Mouse (Mus musculus) adrenal gland, adult 18-20 months (tissue): ENCODE measurements around the gene Homez. TPM values are rescaled to one million over a fixed set of nuclear protein-coding genes. Genes with fewer than 3 reads are reported as not detected.

Experiments
- DNase-seq, 2 experiments: peaks; one replicate each; pipeline ENCODE4 v3.0.0; 2021 to 2022; ENCODE audit warnings: low spot score in 2 of 2
- total RNA-seq, 2 experiments: library from RNA; stranded (reverse); gene quantifications; 1 replicate in 1 of 2; 2 replicates in 1 of 2; pipeline ENCODE4 v1.2.3; 2021

The Homez gene
- total RNA-seq, 2 experiments from 2014 or later = 12.8 to 15.6 TPM

- DNase-seq = peak in 1 of 2 experiments; percentile 29
Measured at GRCm38 (mm10) chr14:54875844-54876538, 5.2 kb upstream of the Homez start.

DNA sequence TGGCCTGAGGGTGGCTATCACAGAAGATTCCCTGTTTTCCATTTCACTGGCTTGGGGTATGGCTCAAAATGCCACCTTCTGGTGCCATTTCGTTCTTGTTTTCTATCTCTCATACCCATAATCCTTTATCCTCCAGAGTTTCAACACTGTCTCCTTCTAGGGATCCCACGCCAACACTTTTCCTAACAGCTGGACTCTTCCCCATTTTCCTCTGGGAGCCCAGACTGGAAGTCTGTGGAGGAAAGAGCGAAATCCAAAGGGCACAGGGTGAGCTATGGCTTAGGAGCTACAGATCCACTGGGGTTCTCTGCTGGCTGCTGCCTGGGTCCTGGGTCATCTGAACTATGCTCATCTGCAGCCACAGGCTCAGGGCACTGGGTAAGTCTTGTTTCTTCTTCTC is 3.4 kb upstream of the Homez start:
- DNase-seq = no peak

DNA sequence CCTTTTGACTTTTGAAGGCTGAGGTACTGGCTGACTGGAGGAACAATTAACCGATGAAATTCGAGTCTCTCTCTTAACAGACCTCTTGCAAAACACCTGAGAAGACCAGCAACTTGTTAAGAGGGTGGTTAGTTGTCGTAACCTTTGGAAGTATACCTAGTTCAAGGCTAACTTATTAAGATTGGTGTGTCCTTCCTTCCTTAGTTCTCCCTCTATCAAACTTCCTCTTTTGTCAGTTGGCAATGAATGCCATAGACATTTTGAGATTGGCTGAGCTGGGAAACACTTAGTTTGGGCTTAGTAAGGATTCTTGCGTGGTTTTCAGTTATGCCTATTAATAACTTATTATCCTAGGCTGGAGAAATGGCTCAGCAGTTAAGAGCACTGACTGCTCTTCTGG is 2.7 kb downstream of the Homez start:
- no peak for DNase-seq

GRCm38 (mm10) chr14:54866936-54867335 is 3.8 kb downstream of the Homez start:
- DNase-seq = no peak

GRCm38 (mm10) chr14:54866268-54866667 is 4.5 kb downstream of the Homez start:
- no peak for DNase-seq

DNA sequence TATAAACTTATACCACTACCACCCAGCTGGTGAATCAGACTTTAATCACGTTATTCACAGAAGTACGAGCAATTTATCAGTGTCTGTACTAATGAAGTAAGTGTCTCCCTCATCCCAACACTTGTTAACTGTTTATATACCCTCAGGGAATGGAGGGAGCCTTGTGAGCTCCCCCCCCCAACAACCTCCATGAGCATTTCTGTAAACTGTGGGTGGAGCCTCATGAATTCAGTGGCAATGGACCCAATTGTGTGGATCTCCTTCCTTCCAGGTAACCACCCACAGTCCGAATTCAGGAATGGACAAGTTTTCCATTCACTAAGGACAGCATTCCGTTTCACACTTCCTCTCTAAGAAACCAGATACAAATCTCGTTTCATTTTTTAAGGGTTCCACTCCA is 5.1 kb downstream of the Homez start:
- DNase-seq = no peak

GRCm38 (mm10) chr14:54864313-54865036 is 6.3 kb downstream of the Homez start:
- DNase-seq = no peak

DNA sequence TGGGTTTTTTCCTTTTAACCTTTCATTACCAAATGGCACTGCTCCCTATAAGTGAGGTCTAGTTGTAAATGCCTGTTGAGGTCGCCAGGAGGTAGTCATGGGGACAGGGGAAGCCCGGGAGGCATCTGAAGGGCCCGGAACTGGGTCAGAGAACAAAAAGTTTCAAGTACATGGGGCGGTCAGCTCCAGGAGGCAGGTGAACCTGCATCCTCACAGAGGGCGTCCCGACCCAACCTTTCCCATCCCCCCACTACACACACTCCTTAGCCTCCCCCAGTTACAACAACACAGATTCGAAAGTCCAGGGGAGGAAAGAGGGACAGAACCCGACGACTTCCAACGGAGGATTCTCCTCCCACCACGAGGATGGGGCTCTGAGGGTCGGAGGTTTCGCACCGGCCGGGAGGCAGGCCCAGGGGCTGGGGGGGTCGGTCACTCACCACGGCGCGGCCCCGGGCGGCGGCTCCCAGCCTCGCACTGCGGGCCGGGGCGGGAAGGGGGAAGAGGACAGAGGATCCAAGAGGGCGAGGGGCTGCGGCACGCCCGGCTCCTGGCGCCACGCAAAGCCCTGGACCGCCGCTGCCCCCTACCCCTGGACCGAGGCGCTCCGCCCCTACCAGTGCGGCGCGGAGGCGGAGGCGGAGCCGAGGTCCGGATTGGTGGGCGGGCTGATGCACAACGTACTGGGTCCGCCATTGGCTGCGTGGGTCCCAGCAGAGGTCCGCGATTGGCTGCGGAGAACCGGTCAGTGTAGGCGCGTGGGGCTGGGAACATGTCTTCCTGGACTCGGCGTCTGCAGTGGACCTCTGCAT is 7.1 kb downstream of the Homez start:
- DNase-seq = peak; percentile 84 to 85

DNA sequence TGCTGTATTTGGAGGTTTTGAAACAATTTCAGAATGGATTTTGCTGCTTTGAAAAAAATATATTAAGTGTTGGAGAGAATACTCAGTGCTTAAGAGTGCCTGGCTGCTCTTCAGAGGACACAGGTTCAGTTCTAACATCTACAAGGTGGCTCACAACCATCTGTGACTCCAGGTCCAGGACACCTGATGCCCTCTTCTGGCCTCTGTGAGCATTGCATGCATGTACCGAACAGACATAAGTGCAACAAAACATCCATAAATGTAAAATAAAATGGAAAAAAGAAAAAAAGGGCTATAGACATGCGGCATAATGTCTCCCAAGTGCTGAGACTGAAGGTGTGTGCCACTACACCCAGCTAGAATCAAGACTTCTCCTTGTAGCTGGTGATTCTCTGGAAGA is 10.2 kb downstream of the Homez start:
- peak; percentile 43 to 65 for DNase-seq

DNA sequence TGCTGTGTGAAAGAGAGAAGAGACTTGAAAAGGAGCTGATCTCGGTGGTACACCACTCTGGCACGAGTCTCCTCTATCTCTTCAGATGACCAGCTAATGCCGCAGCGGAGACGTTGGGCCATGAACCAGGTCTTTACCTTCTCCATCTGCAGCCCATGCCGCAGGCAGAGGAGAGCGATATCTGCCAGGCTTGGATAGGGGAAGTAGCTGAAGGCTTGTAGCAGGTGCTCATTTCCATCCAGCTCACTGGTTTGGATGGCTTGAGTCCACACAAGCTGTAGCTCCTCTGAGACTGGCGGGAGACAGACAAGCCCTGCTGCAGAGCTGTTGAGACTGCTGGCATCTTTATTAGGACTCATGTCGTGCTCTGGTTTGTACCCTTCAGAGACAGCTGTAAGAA is 12.9 kb downstream of the Homez start:
- no peak for DNase-seq

DNA sequence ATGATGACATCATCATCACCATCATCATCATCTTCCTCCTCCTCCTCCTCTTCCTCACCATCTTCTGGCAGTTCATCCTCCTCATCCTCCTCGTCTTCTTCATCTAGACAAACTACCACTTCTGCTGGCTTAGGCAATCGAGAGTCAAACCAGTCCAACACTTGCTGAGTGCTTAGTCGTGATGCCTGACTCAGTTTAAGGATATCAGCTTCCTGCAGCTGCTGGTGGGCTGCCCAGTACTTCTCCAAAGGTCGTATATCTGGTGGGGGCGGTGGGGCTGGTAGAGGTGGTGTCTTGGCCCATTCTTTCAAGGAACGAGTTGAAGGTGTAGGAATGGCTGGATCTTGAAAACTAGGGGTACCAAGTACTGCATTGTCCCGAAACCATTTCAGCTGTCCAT is 14.1 kb downstream of the Homez start:
- DNase-seq = no peak

- DNase-seq = no peak
Measured at GRCm38 (mm10) chr14:54855726-54856125, 15.0 kb downstream of the Homez start.

DNA sequence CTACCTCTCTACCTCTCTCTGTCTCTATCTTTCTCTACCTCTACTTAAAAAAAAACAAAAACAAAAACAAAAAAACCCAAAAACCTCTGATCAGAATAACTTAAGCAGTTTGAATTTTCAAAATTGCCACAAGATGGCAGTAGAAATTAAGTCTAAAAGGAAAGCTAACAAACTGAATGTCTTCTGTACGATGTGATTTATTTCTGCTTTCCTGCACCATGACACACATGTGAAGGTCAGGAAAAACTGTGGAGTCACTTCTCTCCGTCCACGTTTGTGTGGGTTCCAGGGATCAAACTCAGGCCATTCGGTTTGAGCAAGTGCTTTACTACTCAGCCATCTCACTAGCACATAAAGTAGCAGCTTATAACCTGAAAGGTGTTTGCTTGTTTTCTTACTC is 27.3 kb downstream of the Homez start:
- peak in 1 of 2 experiments; percentile 29 for DNase-seq

GRCm38 (mm10) chr14:54823716-54824115 is 47.0 kb downstream of the Homez start:
- DNase-seq = no peak

DNA sequence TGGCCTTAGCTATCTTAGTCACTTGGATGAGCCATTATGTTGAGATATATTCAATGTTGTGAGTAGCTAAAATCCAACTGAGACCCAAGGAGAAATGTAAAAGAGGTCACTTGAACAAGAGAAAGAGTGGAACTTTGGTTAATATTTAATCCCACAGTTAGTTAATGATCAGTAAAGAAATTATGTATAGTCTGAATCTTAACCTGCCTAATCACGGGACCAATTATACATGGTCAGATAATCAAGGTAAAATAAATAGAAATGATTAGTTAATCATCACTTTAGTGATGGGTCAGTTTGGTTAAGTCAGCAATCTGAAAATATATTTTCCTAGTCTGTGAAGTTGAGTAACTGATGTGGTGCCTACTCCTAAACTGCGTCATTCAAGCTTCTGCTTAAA is 48.5 kb downstream of the Homez start:
- no peak for DNase-seq

DNA sequence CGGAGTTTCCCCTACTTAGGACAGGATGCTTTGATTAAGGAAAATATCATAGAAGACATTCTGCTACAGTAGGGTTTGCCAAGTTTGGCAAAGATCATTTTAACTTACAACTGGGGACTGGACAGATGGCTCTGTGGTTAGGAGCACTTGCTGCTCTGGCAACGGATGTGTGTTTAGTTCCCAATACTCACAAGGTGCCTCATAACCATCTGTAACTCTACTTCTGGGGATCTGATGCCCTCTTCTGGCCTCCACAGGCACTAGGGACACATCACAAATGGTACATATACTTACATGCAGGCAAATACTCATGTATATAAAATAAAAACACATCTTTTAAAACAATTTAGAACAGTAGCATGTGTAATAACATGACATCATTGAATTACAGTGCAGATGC is 53.0 kb downstream of the Homez start:
- no peak for DNase-seq

DNA sequence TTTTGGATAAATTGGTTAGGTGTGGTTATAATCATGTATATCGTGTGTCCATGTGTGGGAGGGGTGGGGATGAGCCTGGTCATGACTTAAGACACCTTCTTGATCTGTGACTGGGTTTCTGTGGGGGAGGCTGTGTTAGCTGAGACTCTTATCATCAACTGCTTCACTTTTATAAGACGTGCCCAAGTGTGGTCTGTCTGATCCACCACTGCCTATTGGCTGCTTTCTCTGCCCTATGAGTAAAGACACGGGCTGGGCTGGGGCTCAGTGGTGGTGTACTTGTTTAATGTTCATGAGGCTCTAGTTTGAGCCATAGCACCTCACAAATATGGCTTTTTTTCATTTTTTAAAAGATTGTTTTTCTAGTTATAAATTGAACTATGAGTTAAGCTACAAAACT is 55.0 kb downstream of the Homez start:
- DNase-seq = no peak

DNA sequence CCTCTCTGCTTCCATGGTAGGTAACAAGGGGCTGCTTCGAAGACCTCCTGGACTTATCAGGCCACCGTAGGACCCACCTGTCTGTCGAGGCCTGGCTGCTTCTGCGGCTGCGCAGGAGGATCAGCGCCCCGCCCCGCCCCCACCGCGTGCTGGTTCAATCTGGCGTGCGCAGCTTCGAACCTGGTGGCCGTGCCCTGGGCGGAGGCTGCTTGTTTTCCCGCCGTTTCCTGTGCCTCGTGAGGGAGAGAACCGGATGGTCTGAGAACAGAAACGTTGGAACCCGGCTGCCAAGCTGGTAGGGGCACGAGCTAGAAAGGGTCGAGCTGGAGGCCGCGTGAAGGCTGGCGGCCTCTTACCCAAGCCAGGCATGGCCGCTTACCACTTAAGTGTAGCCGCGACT is 56.8 kb downstream of the Homez start, which contains the start of gene Rnf212b:
Gene Rnf212b (plus strand): TSS at position 151 of the 400 bp plus-strand sequence.
- no peak for DNase-seq

- no peak for DNase-seq
Measured at GRCm38 (mm10) chr14:54809668-54810033, 61.1 kb downstream of the Homez start.

GRCm38 (mm10) chr14:54808718-54809667 is 61.8 kb downstream of the Homez start:
- DNase-seq = no peak

DNA sequence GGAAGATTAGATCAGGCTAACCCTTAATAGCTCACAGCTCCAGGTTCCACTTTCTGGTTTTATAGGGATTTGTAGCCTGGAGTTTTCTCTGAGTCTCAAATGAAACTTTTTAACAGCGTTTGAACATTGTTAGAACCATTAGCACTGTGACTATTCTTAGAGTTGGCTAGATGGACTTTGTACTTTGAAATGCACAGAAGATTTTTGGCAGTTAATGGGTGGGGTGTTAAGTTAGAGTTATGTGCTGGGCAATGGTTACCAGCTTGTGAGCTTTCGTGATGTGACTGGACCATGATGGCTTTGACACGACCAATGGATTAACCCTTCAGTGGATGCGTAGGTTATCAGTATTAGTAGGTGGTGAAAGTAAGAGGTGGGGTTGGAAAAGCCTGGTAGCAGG is 64.6 kb downstream of the Homez start:
- DNase-seq = no peak
